Mouse (Mus musculus) left cerebral cortex, adult 8-10 months (tissue): ENCODE measurements at regions not wholly inside any gene's neighbourhood (a gene's known extent, or its start where the extent isn't known, plus 50 kb on each side); places are given as distances from the start of the nearest gene placed in this dataset.

Experiments used
- DNase-seq, 2 experiments: peaks; one replicate each; pipeline ENCODE4 v3.0.0; 2022; ENCODE audit warnings: low spot score in 2 of 2

GRCm38 (mm10) chr12:69453544-69453943 is 81.3 kb upstream of the Gm9887 start:
- no peak for DNase-seq

- DNase-seq, result no peak
Observed at GRCm38 (mm10) chr12:69452986-69453385, 80.7 kb upstream of the Gm9887 start.

GRCm38 (mm10) chr12:69451110-69451509 is 78.9 kb upstream of the Gm9887 start:
- DNase-seq, result no peak

- no peak for DNase-seq
Observed at GRCm38 (mm10) chr12:69447962-69448767, 75.9 kb upstream of the Gm9887 start.

- DNase-seq, result no peak
Observed at GRCm38 (mm10) chr12:69447322-69447827, 75.1 kb upstream of the Gm9887 start.

GRCm38 (mm10) chr12:69446468-69447321 is 74.4 kb upstream of the Gm9887 start:
- no peak for DNase-seq

GRCm38 (mm10) chr12:69446085-69446467 is 73.8 kb upstream of the Gm9887 start:
- DNase-seq, result no peak

GRCm38 (mm10) chr12:69442321-69442720 is 70.1 kb upstream of the Gm9887 start:
- DNase-seq, result no peak

- no peak for DNase-seq
Observed at GRCm38 (mm10) chr12:69441764-69442163, 69.5 kb upstream of the Gm9887 start.

- no peak for DNase-seq
Observed at GRCm38 (mm10) chr12:69438271-69438670, 66.0 kb upstream of the Gm9887 start.

- peak in 1 of 2 experiments; percentile 75 for DNase-seq
Observed at GRCm38 (mm10) chr12:69436839-69437501, 64.7 kb upstream of the Gm9887 start.

GRCm38 (mm10) chr12:69434315-69434714 is 62.1 kb upstream of the Gm9887 start:
- no peak for DNase-seq

- DNase-seq, result no peak
Observed at GRCm38 (mm10) chr12:69432086-69432485, 59.8 kb upstream of the Gm9887 start.

GRCm38 (mm10) chr12:69428108-69428507 is 55.9 kb upstream of the Gm9887 start:
- DNase-seq, result no peak

- no peak for DNase-seq
Observed at GRCm38 (mm10) chr12:69425610-69426009, 53.4 kb upstream of the Gm9887 start.

GRCm38 (mm10) chr12:69424971-69425370 is 52.7 kb upstream of the Gm9887 start:
- DNase-seq, result no peak
